Mouse (Mus musculus) midbrain, embryonic 14.5 days (tissue): ENCODE measurements around the gene Dnase1l3. TPM values are rescaled to one million over a fixed set of nuclear protein-coding genes. Genes with fewer than 3 reads are reported as not detected.

Experiments
- ATAC-seq: fragments of 200-750 bp; cut with Nextera tagmentation; 2 replicates; pipeline ENCODE4 v1.8.0; 2017; ENCODE audit warnings: moderate number of reproducible peaks, moderate library complexity; ENCODE audit not compliant: low FRiP score, low TSS enrichment
- DNase-seq: peaks from one replicate; pipeline ENCODE4 v3.0.0-alpha.2; 2015
- H3K27ac ChIP-seq: fragments of 300-500 bp; sonication (generic); replicated peaks from 2 replicates; pipeline ENCODE4 v1.5.1; 2014; ENCODE audit warnings: mild to moderate bottlenecking, low read depth, low read length, moderate library complexity
- H3K27me3 ChIP-seq: fragments of 300-500 bp; sonication (generic); 2 replicates; pipeline ENCODE4 v1.6.1; 2014; ENCODE audit warnings: low read length, control low read depth, mixed read lengths; ENCODE audit not compliant: control insufficient read depth, insufficient read depth
- H3K36me3 ChIP-seq: fragments of 300-500 bp; sonication (generic); 2 replicates; pipeline ENCODE4 v1.6.1; 2014; ENCODE audit warnings: low read length, control low read depth; ENCODE audit not compliant: control insufficient read depth, insufficient read depth
- H3K4me1 ChIP-seq: fragments of 300-500 bp; sonication (generic); 2 replicates; pipeline ENCODE4 v1.6.1; 2014; ENCODE audit warnings: mild to moderate bottlenecking, antibody characterized with exemption, low read length, control low read depth; ENCODE audit not compliant: control insufficient read depth, insufficient read depth
- H3K4me2 ChIP-seq: fragments of 300-500 bp; sonication (generic); 2 replicates; pipeline ENCODE4 v1.6.1; 2014; ENCODE audit warnings: mild to moderate bottlenecking, low read length, moderate library complexity
- H3K4me3 ChIP-seq: fragments of 300-500 bp; sonication (generic); replicated peaks from 2 replicates; pipeline ENCODE4 v1.5.1; 2014; ENCODE audit warnings: low read depth, low read length
- H3K9ac ChIP-seq: fragments of 300-500 bp; sonication (generic); replicated peaks from 2 replicates; pipeline ENCODE4 v1.6.1; 2014; ENCODE audit warnings: mild to moderate bottlenecking, low read length, moderate library complexity
- H3K9me3 ChIP-seq: fragments of 300-500 bp; sonication (generic); 2 replicates; pipeline ENCODE4 v1.6.1; 2016; ENCODE audit warnings: low read length, control low read depth, mixed read lengths; ENCODE audit not compliant: control insufficient read depth
- WGBS: fragments of 180-500 bp; shearing (Covaris S2); extraction: QIAGEN DNeasy Blood & Tissue Kit; methylation state at CpG from one replicate; pipeline ENCODE4 v1.1.7; 2014; 5-methylcytosine and 5-hydroxymethylcytosine counted together
- polyA plus RNA-seq: library from polyadenylated mRNA; unstranded; fragments of >200 nt; fragmentation: Nextera tagmentation; extraction: Ambion mirVana; gene quantifications from 2 replicates; pipeline ENCODE4 v1.2.1, GENCODE M21; 2014

Dnase1l3 gene
- polyA plus RNA-seq, 1 experiment from 2014 or later = 0.09 TPM

- Histone ChIP-seq H3K36me3 (no peaks in the 10 kb centered on the region), H3K9me3 (no peaks in the 10 kb centered on the region), H3K4me3 (no peak overlapping the region), H3K27ac (no peak overlapping the region), H3K27me3 (no peaks in the 10 kb centered on the region), H3K9ac (no peak overlapping the region), H3K4me1 (no peaks in the 10 kb centered on the region), H3K4me2 (no peak overlapping the region)
- DNase-seq (no peak), ATAC-seq (no peak)
- WGBS = 92% methylated on average over 6 of the region's 6 CpGs
Observed at GRCm38 (mm10) chr14:8035951-8036350, 41.6 kb upstream of the Dnase1l3 start.

- DNase-seq = no peak
Observed at GRCm38 (mm10) chr14:8034561-8034960, 40.2 kb upstream of the Dnase1l3 start.

GRCm38 (mm10) chr14:8032087-8032944, 37.9 kb upstream of the Dnase1l3 start:
- H3K36me3 ChIP-seq = peaks cover 3% of the 10 kb centered on the region; the same call in 1 of the 2 replicates
- peak; percentile 6 for DNase-seq
- no peak overlapping the region for H3K4me3 ChIP-seq
- 40% methylated on average over 13 of the region's 13 CpGs for WGBS
- no peak overlapping the region for H3K4me2 ChIP-seq
- no peaks in the 10 kb centered on the region for H3K9me3 ChIP-seq
- H3K27ac ChIP-seq = no peak overlapping the region
- no peak overlapping the region for H3K9ac ChIP-seq
- no peaks in the 10 kb centered on the region for H3K27me3 ChIP-seq
- H3K4me1 ChIP-seq = no peaks in the 10 kb centered on the region
- ATAC-seq = no peak

More at GRCm38 (mm10) chr14:8034561-8034960, 40.2 kb upstream of the Dnase1l3 start:
- ATAC-seq = no peak
- H3K27me3 ChIP-seq = no peaks in the 10 kb centered on the region
- no peak overlapping the region for H3K27ac ChIP-seq
- no peak overlapping the region for H3K9ac ChIP-seq
- no peaks in the 10 kb centered on the region for H3K4me1 ChIP-seq
- H3K9me3 ChIP-seq = no peaks in the 10 kb centered on the region
- no peaks in the 10 kb centered on the region for H3K36me3 ChIP-seq
- 53% methylated on average over 5 of the region's 5 CpGs for WGBS
- H3K4me2 ChIP-seq = no peak overlapping the region
- H3K4me3 ChIP-seq = no peak overlapping the region

GRCm38 (mm10) chr14:8030535-8030934, 36.2 kb upstream of the Dnase1l3 start:
- Histone ChIP-seq H3K27me3 (no peaks in the 10 kb centered on the region), H3K4me3 (no peak overlapping the region), H3K4me2 (no peak overlapping the region), H3K4me1 (no peaks in the 10 kb centered on the region), H3K36me3 (peaks cover 3% of the 10 kb centered on the region; the same call in 1 of the 2 replicates), H3K27ac (no peak overlapping the region), H3K9me3 (no peaks in the 10 kb centered on the region), H3K9ac (no peak overlapping the region)
- no peak for ATAC-seq
- WGBS = 63% methylated on average over 4 of the region's 4 CpGs
- no peak for DNase-seq

- Histone ChIP-seq H3K27ac (no peak overlapping the region), H3K4me2 (no peak overlapping the region), H3K4me3 (no peak overlapping the region), H3K9ac (no peak overlapping the region), H3K9me3 (no peaks in the 10 kb centered on the region), H3K36me3 (peaks cover 3% of the 10 kb centered on the region; the same call in 1 of the 2 replicates), H3K27me3 (no peaks in the 10 kb centered on the region), H3K4me1 (no peaks in the 10 kb centered on the region)
- no peak for DNase-seq
- no peak for ATAC-seq
- WGBS = 98% methylated on average over 1 of the region's 1 CpGs
Observed at GRCm38 (mm10) chr14:8029752-8030151, 35.4 kb upstream of the Dnase1l3 start.

GRCm38 (mm10) chr14:8028086-8028485, 33.7 kb upstream of the Dnase1l3 start:
- 93% methylated on average over 5 of the region's 5 CpGs for WGBS
- no peak overlapping the region for H3K27ac ChIP-seq
- DNase-seq = no peak
- H3K36me3 ChIP-seq = peaks cover 3% of the 10 kb centered on the region; the same call in 1 of the 2 replicates
- H3K4me2 ChIP-seq = no peak overlapping the region
- ATAC-seq = no peak
- no peaks in the 10 kb centered on the region for H3K9me3 ChIP-seq
- no peaks in the 10 kb centered on the region for H3K27me3 ChIP-seq
- no peaks in the 10 kb centered on the region for H3K4me1 ChIP-seq
- H3K4me3 ChIP-seq = no peak overlapping the region
- no peak overlapping the region for H3K9ac ChIP-seq

- Histone ChIP-seq H3K27ac (no peak overlapping the region), H3K4me2 (no peak overlapping the region), H3K4me1 (no peaks in the 10 kb centered on the region), H3K4me3 (no peak overlapping the region), H3K27me3 (no peaks in the 10 kb centered on the region), H3K9me3 (no peaks in the 10 kb centered on the region), H3K36me3 (peaks cover 3% of the 10 kb centered on the region; the same call in 1 of the 2 replicates), H3K9ac (no peak overlapping the region)
- 90% methylated on average over 10 of the region's 10 CpGs for WGBS
- no peak for ATAC-seq
- DNase-seq = no peak
Observed at GRCm38 (mm10) chr14:8026769-8027531, 32.6 kb upstream of the Dnase1l3 start.

GRCm38 (mm10) chr14:8024936-8025335, 30.6 kb upstream of the Dnase1l3 start:
- Histone ChIP-seq H3K4me1 (no peaks in the 10 kb centered on the region), H3K4me2 (no peak overlapping the region), H3K27ac (no peak overlapping the region), H3K9me3 (no peaks in the 10 kb centered on the region), H3K4me3 (no peak overlapping the region), H3K36me3 (peaks cover 3% of the 10 kb centered on the region; the same call in 1 of the 2 replicates), H3K27me3 (no peaks in the 10 kb centered on the region), H3K9ac (no peak overlapping the region)
- DNase-seq (no peak), ATAC-seq (no peak)
- 89% methylated on average over 10 of the region's 10 CpGs for WGBS
